Mouse (Mus musculus) naive thymus-derived CD4-positive, alpha-beta T cell, adult 2 months (primary cell): ENCODE data around the gene Ankrd34b.

Experiments
- DNase-seq: peaks from one replicate; pipeline ENCODE4 v3.0.0-alpha.2; 2011; ENCODE audit warnings: low read depth

Ankrd34b gene

GRCm38 (mm10) chr13:92425758-92426264, at the start of gene Ankrd34b:
TSS of gene Ankrd34b (plus strand) at chr13:92425896.
- peak; percentile 2 for DNase-seq

- DNase-seq: no peak
Observed at GRCm38 (mm10) chr13:92387367-92387766, 38.3 kb upstream of the Ankrd34b start.

- no peak for DNase-seq
Observed at GRCm38 (mm10) chr13:92393047-92393661, 32.5 kb upstream of the Ankrd34b start.

- DNase-seq: no peak
Observed at GRCm38 (mm10) chr13:92398491-92399384, 27.0 kb upstream of the Ankrd34b start.

- no peak for DNase-seq
Observed at GRCm38 (mm10) chr13:92402063-92402462, 23.6 kb upstream of the Ankrd34b start.

GRCm38 (mm10) chr13:92403496-92403895, 22.2 kb upstream of the Ankrd34b start:
- no peak for DNase-seq

- DNase-seq: no peak
Observed at GRCm38 (mm10) chr13:92410486-92410885, 15.2 kb upstream of the Ankrd34b start.

GRCm38 (mm10) chr13:92419630-92420029, 6.1 kb upstream of the Ankrd34b start:
- no peak for DNase-seq

GRCm38 (mm10) chr13:92423711-92424110, 2.0 kb upstream of the Ankrd34b start:
- DNase-seq: no peak

GRCm38 (mm10) chr13:92426294-92427051, 777 bp downstream of the Ankrd34b start:
- no peak for DNase-seq

- DNase-seq: no peak
Observed at GRCm38 (mm10) chr13:92427351-92427855, 1.7 kb downstream of the Ankrd34b start.

- no peak for DNase-seq
Observed at GRCm38 (mm10) chr13:92438656-92439055, 13.0 kb downstream of the Ankrd34b start.

GRCm38 (mm10) chr13:92440286-92440685, 14.6 kb downstream of the Ankrd34b start:
- DNase-seq: no peak

- no peak for DNase-seq
Observed at GRCm38 (mm10) chr13:92446872-92447271, 21.2 kb downstream of the Ankrd34b start.

GRCm38 (mm10) chr13:92464698-92465097, 39.0 kb downstream of the Ankrd34b start:
- DNase-seq: no peak

GRCm38 (mm10) chr13:92467891-92468290, 42.2 kb downstream of the Ankrd34b start:
- DNase-seq: no peak

- no peak for DNase-seq
Observed at GRCm38 (mm10) chr13:92469381-92469780, 43.7 kb downstream of the Ankrd34b start.

- DNase-seq: no peak
Observed at GRCm38 (mm10) chr13:92470151-92470550, 44.5 kb downstream of the Ankrd34b start.

- no peak for DNase-seq
Observed at GRCm38 (mm10) chr13:92483348-92483747, 57.7 kb downstream of the Ankrd34b start.

- peak; percentile 95 for DNase-seq
Observed at GRCm38 (mm10) chr13:92483852-92484463, 58.3 kb downstream of the Ankrd34b start, which contains the start of gene Fam151b. TSS of gene Fam151b (minus strand) at chr13:92484015.

GRCm38 (mm10) chr13:92490817-92491216, 65.1 kb downstream of the Ankrd34b start:
- DNase-seq: no peak
